22 mouse cellular contexts compared by ENCODE assay signal in the genomic region with DNA sequence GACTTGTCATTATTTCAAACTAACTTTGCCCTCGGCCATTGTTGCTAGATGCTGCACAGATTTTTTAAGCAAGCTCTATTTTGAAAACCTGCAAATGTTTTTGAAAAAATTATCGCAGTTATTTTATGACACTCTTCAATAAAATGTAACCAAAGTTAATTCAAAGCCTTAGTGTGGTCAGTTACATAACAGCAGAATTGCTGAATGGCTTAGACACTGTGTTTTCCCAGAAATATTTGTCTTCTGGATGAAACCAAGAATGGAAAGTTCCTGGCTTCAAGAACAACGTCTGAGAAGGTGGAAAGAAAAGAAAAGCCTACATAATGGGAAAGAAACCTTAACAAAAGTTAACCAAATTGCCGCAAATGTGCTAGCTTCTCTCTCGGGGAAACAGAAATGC.
"Had no signal": no experiment of that assay in that cellular context is flagged by ENCODE, and none has a peak within 500 bp of the region (broad histone marks: within the 10 kb centered on the region; RNA-seq: fewer than 3 reads in every experiment).

No protein-coding gene starts in this region.

- H3K4me2 ChIP-seq: limb, embryonic 12.5 days; liver, embryonic 12.5 days; liver, embryonic 15.5 days; lung, embryonic 15.5 days; midbrain, embryonic 13.5 days; neural tube, embryonic 13.5 days had no signal

- H3K4me3 ChIP-seq: left cerebral cortex, adult 2 months; limb, embryonic 12.5 days; liver, embryonic 12.5 days; liver, embryonic 15.5 days; lung, embryonic 15.5 days; megakaryocyte, embryonic 14.5 days; midbrain, embryonic 10.5 days; midbrain, embryonic 13.5 days; myocyte; neural tube, embryonic 13.5 days had no signal

- H3K9me3 ChIP-seq: liver, embryonic 12.5 days; liver, embryonic 15.5 days; lung, embryonic 15.5 days; midbrain, embryonic 10.5 days; midbrain, embryonic 13.5 days; neural tube, embryonic 13.5 days had no signal

- H3K9ac ChIP-seq: limb, embryonic 12.5 days; liver, embryonic 12.5 days; liver, embryonic 15.5 days; lung, embryonic 15.5 days; midbrain, embryonic 13.5 days; neural tube, embryonic 13.5 days had no signal

- H3K4me1 ChIP-seq: liver, embryonic 12.5 days; liver, embryonic 15.5 days; neural tube, embryonic 13.5 days had no signal

- H3K27ac ChIP-seq: kidney, postnatal 0 days; left cerebral cortex, adult 2 months; limb, embryonic 12.5 days; liver, embryonic 12.5 days; liver, embryonic 15.5 days; lung, embryonic 15.5 days; midbrain, embryonic 10.5 days; midbrain, embryonic 13.5 days; neural tube, embryonic 13.5 days had no signal

- H3K36me3 ChIP-seq: limb, embryonic 12.5 days; liver, embryonic 12.5 days; liver, embryonic 15.5 days; lung, embryonic 15.5 days; midbrain, embryonic 10.5 days; midbrain, embryonic 13.5 days; neural tube, embryonic 13.5 days had no signal

- DNase-seq: kidney, adult 8-10 months; kidney, postnatal 25 days; layer of hippocampus, postnatal 36 days; liver; lung, adult 18-20 months; lung, postnatal 10 days; lung, postnatal 36 days; retina, postnatal 1 day; thymus, postnatal 25 days had no signal

- H3K27me3 ChIP-seq: limb, embryonic 12.5 days; liver, embryonic 12.5 days; liver, embryonic 15.5 days; lung, embryonic 15.5 days; midbrain, embryonic 13.5 days; neural tube, embryonic 13.5 days had no signal

- ATAC-seq: intestine, postnatal 0 days; liver, embryonic 12.5 days; midbrain, embryonic 13.5 days; midbrain, embryonic 16.5 days had no signal
